Mouse (Mus musculus) myocyte (in vitro differentiated cells): ENCODE results near the gene Sparc. TPM values are rescaled to one million over a fixed set of nuclear protein-coding genes. Genes with fewer than 3 reads are reported as not detected.
A peak's percentile ranks its signal among the peaks of the same experiment; 100 is the strongest.
"Not testable (repeated sequence)": the region's sequence is repeated elsewhere in the genome, so short reads cannot be mapped to it uniquely, and the experiment has no call there.

Source experiments
- H3K27me3 ChIP-seq: one replicate; pipeline ENCODE4 v1.6.1; 2011; ENCODE audit not compliant: control insufficient read depth, insufficient read depth, insufficient read length
- H3K36me3 ChIP-seq: one replicate; pipeline ENCODE4 v1.6.1; 2011; ENCODE audit not compliant: control insufficient read depth, insufficient read depth
- H3K4me2 ChIP-seq: one replicate; pipeline ENCODE4 v1.6.1; 2011; ENCODE audit warnings: low read depth, control low read depth
- H3K4me3 ChIP-seq: one replicate; pipeline ENCODE4 v1.5.1; 2011; ENCODE audit warnings: mild to moderate bottlenecking, control low read depth, moderate library complexity
- H3K79me2 ChIP-seq: one replicate; pipeline ENCODE4 v1.6.1; 2011; ENCODE audit not compliant: control insufficient read depth, insufficient read depth
- H3ac ChIP-seq: one replicate; pipeline ENCODE4 v1.6.1; 2011; ENCODE audit not compliant: control insufficient read depth, insufficient read length
- CEBPB ChIP-seq: IDR thresholded peaks from 2 replicates; pipeline ENCODE4 v1.6.1; 2011; ENCODE audit warnings: mild to moderate bottlenecking, moderate library complexity; ENCODE audit not compliant: poor library complexity, insufficient read depth, severe bottlenecking
- E2F4 ChIP-seq: IDR thresholded peaks from one replicate; pipeline ENCODE4 v1.6.1; 2011; ENCODE audit warnings: mild to moderate bottlenecking, control low read depth, moderate library complexity; ENCODE audit not compliant: insufficient read depth
- MAX ChIP-seq: IDR thresholded peaks from one replicate; pipeline ENCODE4 v1.6.1; 2011; ENCODE audit warnings: low read depth, mild to moderate bottlenecking, control low read depth
- MYOD1 ChIP-seq, 3 experiments: IDR thresholded peaks; one replicate each; pipeline ENCODE4 v1.6.1; 2011; ENCODE audit warnings: control low read depth in 2 of 3, low read depth in 2 of 3, mild to moderate bottlenecking in 2 of 3, moderate library complexity in 1 of 3; ENCODE audit not compliant: insufficient read length in 2 of 3, control insufficient read depth in 1 of 3
- MYOG ChIP-seq, 3 experiments: IDR thresholded peaks; one replicate each; pipeline ENCODE4 v1.6.1; 2011; ENCODE audit warnings: control low read depth in 2 of 3, low read depth in 2 of 3, mild to moderate bottlenecking in 2 of 3; ENCODE audit not compliant: insufficient read length in 2 of 3, control insufficient read depth in 1 of 3, insufficient read depth in 1 of 3
- POLR2A ChIP-seq: IDR thresholded peaks from one replicate; pipeline ENCODE4 v1.6.1; 2011; ENCODE audit warnings: low read depth, mild to moderate bottlenecking, control low read depth, moderate library complexity; ENCODE audit not compliant: insufficient read length
- POLR2AphosphoS2 ChIP-seq: IDR thresholded peaks from one replicate; pipeline ENCODE4 v1.6.1; 2011; ENCODE audit warnings: low read depth, control low read depth; ENCODE audit not compliant: insufficient read length
- REST ChIP-seq: IDR thresholded peaks from one replicate; pipeline ENCODE4 v1.6.1; 2011; ENCODE audit warnings: mild to moderate bottlenecking, control low read depth, moderate library complexity; ENCODE audit not compliant: insufficient read depth, insufficient read length
- SRF ChIP-seq: IDR thresholded peaks from one replicate; pipeline ENCODE4 v1.6.1; 2011; ENCODE audit warnings: low read depth; ENCODE audit not compliant: control insufficient read depth, insufficient read length
- TCF12 ChIP-seq: IDR thresholded peaks from one replicate; pipeline ENCODE4 v1.6.1; 2011; ENCODE audit warnings: mild to moderate bottlenecking, control low read depth; ENCODE audit not compliant: poor library complexity, insufficient read depth, severe bottlenecking
- TCF3 ChIP-seq: IDR thresholded peaks from one replicate; pipeline ENCODE4 v1.6.1; 2011; ENCODE audit warnings: low read depth, control low read depth; ENCODE audit not compliant: insufficient read length
- USF1 ChIP-seq: IDR thresholded peaks from one replicate; pipeline ENCODE4 v1.6.1; 2011; ENCODE audit warnings: low read depth, mild to moderate bottlenecking, control low read depth, moderate library complexity
- polyA plus RNA-seq: library from polyadenylated mRNA; unstranded; fragments of >200 nt; fragmentation: generic; extraction: Trizol; gene quantifications from one replicate; pipeline ENCODE4 v1.2.1, GENCODE M21; 2012; ENCODE audit warnings: missing spikeins

The Sparc gene
- polyA plus RNA-seq, 1 experiment: 1,961 TPM

DNA sequence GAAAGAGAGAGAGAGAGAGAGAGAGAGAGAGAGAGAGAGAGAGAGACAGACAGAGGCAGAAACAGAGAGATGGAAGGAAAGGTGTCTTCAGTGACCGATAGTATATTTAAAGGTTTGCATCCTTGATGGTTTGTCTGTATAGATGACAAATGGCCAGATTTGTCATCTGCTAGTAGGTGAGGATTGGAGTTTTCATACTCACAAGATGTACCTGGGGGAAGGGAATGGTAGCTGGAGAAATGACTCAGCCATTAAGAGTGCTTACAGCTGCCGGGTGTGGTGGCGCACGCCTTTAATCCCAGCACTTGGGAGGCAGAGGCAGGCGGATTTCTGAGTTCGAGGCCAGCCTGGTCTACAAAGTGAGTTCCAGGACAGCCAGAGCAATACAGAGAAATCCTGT lies 7.3 kb downstream of the Sparc start:
- Histone ChIP-seq H3K36me3 (peaks cover 16% of the 10 kb centered on the region), H3K4me3 (peak overlapping the region; percentile 75), H3K79me2 (peaks cover 83% of the 10 kb centered on the region), H3K4me2 (peak overlapping the region; percentile 95)
- TF ChIP-seq MYOD1 (IDR thresholded peaks at IDR 0.05; ENCODE audit: control insufficient read depth in 1 of 3, insufficient read length in 2 of 3, low read depth in 2 of 3): peak in 1 of 3 experiments; percentile 4
- not testable (repeated sequence) for H3ac ChIP-seq, H3K27me3 ChIP-seq

DNA sequence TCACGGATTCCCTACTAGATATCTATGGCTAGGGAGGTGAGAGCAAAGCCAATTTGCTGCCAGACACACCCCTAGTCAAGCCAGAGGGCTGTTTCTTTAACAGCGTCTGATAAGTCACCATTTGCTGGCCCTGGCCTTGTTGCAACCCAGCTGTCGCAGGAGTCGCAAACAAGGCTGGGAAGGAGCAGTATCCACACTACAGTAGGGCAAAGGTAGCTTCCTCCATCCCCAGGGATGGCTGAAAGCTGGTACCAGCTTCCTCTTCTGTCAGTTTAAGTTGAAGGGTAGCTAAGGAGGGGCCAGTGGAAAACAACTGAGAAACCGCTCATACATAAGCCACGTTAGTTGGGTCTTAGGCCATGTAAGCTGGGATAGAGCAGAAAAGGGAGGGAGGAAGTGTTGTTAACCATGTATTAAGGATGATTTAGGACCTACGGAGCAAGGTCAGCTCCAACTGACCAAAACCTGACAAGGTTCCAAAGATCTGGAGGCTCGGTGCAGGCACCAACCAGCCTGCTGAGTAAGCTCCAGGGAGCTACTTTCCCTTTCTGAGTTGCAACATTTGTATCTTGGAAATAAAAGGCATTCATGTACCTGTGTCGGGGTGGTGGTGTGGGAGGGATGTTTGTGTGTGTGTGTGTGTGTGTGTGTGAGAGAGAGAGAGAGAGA lies 7.8 kb downstream of the Sparc start:
- Histone ChIP-seq H3ac (no peak overlapping the region), H3K79me2 (peaks cover 88% of the 10 kb centered on the region), H3K27me3 (no peaks in the 10 kb centered on the region), H3K4me3 (peak overlapping the region; percentile 75), H3K36me3 (peaks cover 20% of the 10 kb centered on the region), H3K4me2 (peak overlapping the region; percentile 95)
- TF ChIP-seq MAX (no peak), REST (no peak), POLR2A (peak; percentile 57), TCF12 (peak; percentile 34), POLR2AphosphoS2 (no peak), TCF3 (no peak), MYOG (IDR thresholded peaks at IDR 0.05; ENCODE audit: control insufficient read depth in 1 of 3, insufficient read depth in 1 of 3, insufficient read length in 2 of 3, low read depth in 2 of 3) (peak; percentile 71 to 95 (median 85)), E2F4 (no peak), CEBPB (no peak), MYOD1 (IDR thresholded peaks at IDR 0.05; ENCODE audit: control insufficient read depth in 1 of 3, insufficient read length in 2 of 3, low read depth in 2 of 3) (peak; percentile 58 to 89 (median 74)), USF1 (no peak), SRF (no peak)

DNA sequence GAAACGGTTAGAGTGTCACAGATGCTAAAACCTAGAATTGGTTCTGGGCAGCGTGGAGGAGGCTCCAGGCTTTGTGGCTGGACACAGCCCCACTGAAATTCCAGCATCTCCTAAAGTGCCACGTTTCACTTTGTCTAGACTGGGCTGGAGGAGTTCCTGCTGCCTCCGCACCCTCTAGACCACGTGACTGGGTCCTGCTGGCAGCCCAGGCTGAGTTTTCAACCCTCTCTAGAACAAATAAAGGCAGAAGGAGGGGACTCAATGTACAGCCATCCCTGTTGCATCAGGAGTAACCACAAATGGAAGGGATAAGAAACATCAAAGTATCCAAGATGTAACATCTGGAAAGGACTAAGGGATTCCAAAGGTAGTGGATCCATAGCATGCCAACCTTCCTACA lies 8.7 kb downstream of the Sparc start:
- Histone ChIP-seq H3K79me2 (peaks cover 93% of the 10 kb centered on the region), H3K27me3 (no peaks in the 10 kb centered on the region), H3ac (no peak overlapping the region), H3K4me3 (peak overlapping the region; percentile 75), H3K4me2 (peak overlapping the region; percentile 95), H3K36me3 (peaks cover 29% of the 10 kb centered on the region)
- TF ChIP-seq POLR2AphosphoS2 (peak; percentile 38), MYOG (IDR thresholded peaks at IDR 0.05; ENCODE audit: control insufficient read depth in 1 of 3, insufficient read depth in 1 of 3, insufficient read length in 2 of 3, low read depth in 2 of 3) (peak in 1 of 3 experiments; percentile 8), E2F4 (no peak), MAX (peak; percentile 55), TCF12 (no peak), CEBPB (peak; percentile 63), USF1 (peak; percentile 98), REST (no peak), POLR2A (peak; percentile 51), SRF (no peak), TCF3 (no peak), MYOD1 (IDR thresholded peaks at IDR 0.05; ENCODE audit: control insufficient read depth in 1 of 3, insufficient read length in 2 of 3, low read depth in 2 of 3) (no peak)

DNA sequence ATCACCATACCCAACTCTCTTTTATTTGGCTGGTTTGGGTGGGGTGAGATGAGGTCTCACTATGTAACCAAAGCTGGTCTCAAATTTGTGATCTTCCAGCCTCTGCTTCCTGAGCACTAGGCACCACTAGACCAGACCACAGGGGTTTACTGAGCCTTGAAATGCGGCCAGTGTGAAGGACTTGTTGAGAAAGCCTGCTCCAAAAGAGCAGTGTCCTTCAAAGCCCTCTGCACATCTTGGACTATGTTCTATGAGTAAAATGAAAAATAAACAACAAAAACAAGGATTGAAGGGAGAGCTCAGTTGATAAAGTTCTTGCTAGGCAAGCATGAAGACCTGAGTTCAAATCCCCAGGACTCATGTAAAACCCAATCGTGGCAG lies 9.6 kb downstream of the Sparc start:
- Histone ChIP-seq H3K79me2 (peaks cover 86% of the 10 kb centered on the region), H3K27me3 (no peaks in the 10 kb centered on the region), H3K4me2 (peak overlapping the region; percentile 95), H3K4me3 (peak overlapping the region; percentile 75), H3K36me3 (peaks cover 35% of the 10 kb centered on the region), H3ac (no peak overlapping the region)
- no peak for TF ChIP-seq MYOD1 (IDR thresholded peaks at IDR 0.05; ENCODE audit: control insufficient read depth in 1 of 3, insufficient read length in 2 of 3, low read depth in 2 of 3)
- no peak for TF ChIP-seq POLR2A
- no peak for TF ChIP-seq USF1
- no peak for TF ChIP-seq E2F4
- TF ChIP-seq TCF3: no peak
- TF ChIP-seq CEBPB: no peak
- TF ChIP-seq TCF12: no peak
- TF ChIP-seq POLR2AphosphoS2: no peak
- no peak for TF ChIP-seq MAX
- TF ChIP-seq SRF: no peak

DNA sequence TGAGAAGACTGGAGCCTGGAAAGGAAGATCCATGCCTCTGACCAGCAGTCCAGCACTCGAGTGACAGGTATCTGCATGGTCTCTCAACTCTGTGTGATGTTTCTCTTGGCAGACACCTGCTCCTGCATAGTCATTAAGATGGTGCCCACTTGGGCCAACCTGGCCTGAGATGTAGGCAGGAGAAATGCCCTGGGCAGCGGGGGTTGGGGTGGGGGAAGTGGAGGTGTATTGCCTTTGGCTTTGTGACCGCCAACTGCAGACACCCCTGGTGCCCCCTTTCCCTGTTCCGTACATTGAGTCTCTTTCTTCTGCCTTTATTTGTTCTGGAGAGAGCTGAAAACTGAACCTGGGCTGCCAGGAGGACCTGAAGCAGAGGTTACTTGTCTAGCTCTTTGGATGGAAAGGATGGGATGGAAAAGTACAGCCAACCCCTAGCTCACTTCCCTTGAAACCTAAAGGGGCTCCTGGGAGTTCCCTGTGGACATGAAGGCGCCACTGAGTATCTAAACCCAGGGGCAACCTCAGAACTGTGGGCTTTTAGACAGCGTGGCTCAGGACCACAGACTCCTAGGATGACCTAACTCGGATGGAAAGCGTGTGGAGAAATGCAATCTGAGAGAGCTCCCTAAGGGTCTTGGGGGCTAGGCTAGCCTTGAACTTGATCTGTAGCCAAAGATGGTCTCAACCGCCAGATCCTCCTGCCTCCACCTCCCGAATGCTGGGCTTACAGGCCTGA lies 10.1 kb downstream of the Sparc start:
- Histone ChIP-seq H3K36me3 (peaks cover 40% of the 10 kb centered on the region), H3ac (no peak overlapping the region), H3K79me2 (peaks cover 81% of the 10 kb centered on the region), H3K4me2 (peak overlapping the region; percentile 95), H3K4me3 (no peak overlapping the region), H3K27me3 (no peaks in the 10 kb centered on the region)
- TF ChIP-seq MYOG (IDR thresholded peaks at IDR 0.05; ENCODE audit: control insufficient read depth in 1 of 3, insufficient read depth in 1 of 3, insufficient read length in 2 of 3, low read depth in 2 of 3) (no peak), POLR2AphosphoS2 (peak; percentile 36)
